Mouse (Mus musculus) stomach, adult 2 months (tissue): ENCODE data around the gene BC067074. TPM values are rescaled to one million over a fixed set of nuclear protein-coding genes. Genes with fewer than 3 reads are reported as not detected.

Experiments
- polyA plus RNA-seq: library from polyadenylated mRNA; depleted of rRNA; stranded (reverse); fragments of >200 nt; gene quantifications from 2 replicates; pipeline ENCODE4 v1.2.3, GENCODE M21; 2012; rRNA removed

Gene BC067074
- polyA plus RNA-seq = 0.08 and 0.16 TPM in 2 replicates

GRCm38 (mm10) chr13:113292975-113293706 lies at the start of gene BC067074:
Gene BC067074 (plus strand): TSS chr13:113293159.

Other genes starting within 250 kb of the BC067074 start
- gene Gpx8, start 246.7 kb upstream of the BC067074 start, polyA plus RNA-seq = 0.13 and 0.27 TPM in 2 replicates
- gene Gzma, start 192.2 kb upstream of the BC067074 start, polyA plus RNA-seq = not detected in 2 replicates
- 1.6 and 2.5 TPM in 2 replicates for gene Esm1, start 83.5 kb upstream of the BC067074 start, polyA plus RNA-seq
- not detected in 2 replicates for gene Gzmk, start 67.3 kb upstream of the BC067074 start, polyA plus RNA-seq